Mouse (Mus musculus) limb, embryonic 15.5 days (tissue): ENCODE measurements around the gene Srcin1. TPM values are rescaled to one million over a fixed set of nuclear protein-coding genes. Genes with fewer than 3 reads are reported as not detected.

ENCODE experiments used
- ATAC-seq: fragments of 200-750 bp; cut with Nextera tagmentation; 2 replicates; pipeline ENCODE4 v1.8.0; 2017; ENCODE audit warnings: low read depth, moderate TSS enrichment; ENCODE audit not compliant: insufficient number of reproducible peaks, low FRiP score, low TSS enrichment
- H3K27ac ChIP-seq: fragments of 300-500 bp; sonication (generic); 2 replicates; pipeline ENCODE4 v1.5.1; 2015; ENCODE audit warnings: moderate library complexity, mild to moderate bottlenecking, inconsistent platforms
- H3K27me3 ChIP-seq: fragments of 300-500 bp; sonication (generic); 2 replicates; pipeline ENCODE4 v1.6.1; 2015; ENCODE audit warnings: inconsistent platforms
- H3K36me3 ChIP-seq: fragments of 300-500 bp; sonication (generic); 2 replicates; pipeline ENCODE4 v1.6.1; 2015; ENCODE audit warnings: inconsistent platforms
- H3K4me1 ChIP-seq: fragments of 300-500 bp; sonication (generic); 2 replicates; pipeline ENCODE4 v1.6.1; 2015; ENCODE audit warnings: inconsistent platforms
- H3K4me2 ChIP-seq: fragments of 300-500 bp; sonication (generic); 2 replicates; pipeline ENCODE4 v1.6.1; 2015; ENCODE audit warnings: mild to moderate bottlenecking, inconsistent platforms
- H3K4me3 ChIP-seq: fragments of 300-500 bp; sonication (generic); 2 replicates; pipeline ENCODE4 v1.5.1; 2015; ENCODE audit warnings: mild to moderate bottlenecking, inconsistent platforms
- H3K9ac ChIP-seq: fragments of 300-500 bp; sonication (generic); 2 replicates; pipeline ENCODE4 v1.6.1; 2015; ENCODE audit warnings: inconsistent platforms
- H3K9me3 ChIP-seq: fragments of 300-500 bp; sonication (generic); 2 replicates; pipeline ENCODE4 v1.6.1; 2016; ENCODE audit warnings: inconsistent platforms
- WGBS: fragments of 180-500 bp; shearing (Covaris S2); methylation state at CpG from one replicate; pipeline ENCODE4 v1.1.7; 2015; 5-methylcytosine and 5-hydroxymethylcytosine counted together
- polyA plus RNA-seq: library from polyadenylated mRNA; unstranded; fragments of >200 nt; fragmentation: Nextera tagmentation; extraction: Ambion mirVana; gene quantifications from 2 replicates; pipeline ENCODE4 v1.2.1, GENCODE M21; 2015

Srcin1 gene
- polyA plus RNA-seq, 1 experiment from 2014 or later = 0.92 TPM

- Histone ChIP-seq H3K36me3 (no peaks in the 10 kb centered on the region), H3K27me3 (no peaks in the 10 kb centered on the region; the same call in 1 of the 2 replicates), H3K27ac (no peak overlapping the region), H3K4me1 (0 out of 2 replicates have a peak, but pooled peaks cover 2% of the 10 kb centered on the region), H3K9me3 (no peaks in the 10 kb centered on the region), H3K4me3 (no peak overlapping the region), H3K9ac (no peak overlapping the region), H3K4me2 (no peak overlapping the region)
- WGBS = 36% methylated on average over 6 of the region's 6 CpGs
- ATAC-seq = no peak
Measured at GRCm38 (mm10) chr11:97602223-97602622, 26.2 kb upstream of the Srcin1 start.

GRCm38 (mm10) chr11:97599104-97599503, 23.1 kb upstream of the Srcin1 start:
- 0 out of 2 replicates have a peak, but pooled peaks cover 2% of the 10 kb centered on the region for H3K4me1 ChIP-seq
- no peak overlapping the region for H3K27ac ChIP-seq
- H3K9me3 ChIP-seq = no peaks in the 10 kb centered on the region
- no peak for ATAC-seq
- H3K27me3 ChIP-seq = no peaks in the 10 kb centered on the region
- no peak overlapping the region for H3K9ac ChIP-seq
- no peak overlapping the region for H3K4me3 ChIP-seq
- H3K36me3 ChIP-seq = no peaks in the 10 kb centered on the region
- H3K4me2 ChIP-seq = no peak overlapping the region
- WGBS = 84% methylated on average over 8 of the region's 8 CpGs

GRCm38 (mm10) chr11:97597945-97598691, 22.1 kb upstream of the Srcin1 start:
- WGBS = 76% methylated on average over 10 of the region's 10 CpGs
- H3K9ac ChIP-seq = no peak overlapping the region
- H3K4me1 ChIP-seq = no peaks in the 10 kb centered on the region
- H3K4me3 ChIP-seq = no peak overlapping the region
- no peaks in the 10 kb centered on the region for H3K36me3 ChIP-seq
- H3K27ac ChIP-seq = no peak overlapping the region
- no peaks in the 10 kb centered on the region for H3K27me3 ChIP-seq
- H3K4me2 ChIP-seq = no peak overlapping the region
- ATAC-seq = no peak
- H3K9me3 ChIP-seq = no peaks in the 10 kb centered on the region

GRCm38 (mm10) chr11:97594136-97594535, 18.1 kb upstream of the Srcin1 start:
- no peak overlapping the region for H3K4me3 ChIP-seq
- no peaks in the 10 kb centered on the region for H3K27me3 ChIP-seq
- peaks cover 8% of the 10 kb centered on the region for H3K4me1 ChIP-seq
- no peak for ATAC-seq
- WGBS = 49% methylated on average over 6 of the region's 6 CpGs
- H3K9ac ChIP-seq = no peak overlapping the region
- no peaks in the 10 kb centered on the region for H3K9me3 ChIP-seq
- no peak overlapping the region for H3K27ac ChIP-seq
- H3K4me2 ChIP-seq = no peak overlapping the region
- no peaks in the 10 kb centered on the region for H3K36me3 ChIP-seq

- no peaks in the 10 kb centered on the region for H3K27me3 ChIP-seq
- ATAC-seq = no peak
- H3K9ac ChIP-seq = no peak overlapping the region
- no peak overlapping the region for H3K27ac ChIP-seq
- 56% methylated on average over 5 of the region's 5 CpGs for WGBS
- no peaks in the 10 kb centered on the region for H3K36me3 ChIP-seq
- peaks cover 10% of the 10 kb centered on the region for H3K4me1 ChIP-seq
- no peak overlapping the region for H3K4me2 ChIP-seq
- H3K4me3 ChIP-seq = no peak overlapping the region
- H3K9me3 ChIP-seq = no peaks in the 10 kb centered on the region
Measured at GRCm38 (mm10) chr11:97591910-97592309, 15.9 kb upstream of the Srcin1 start.

GRCm38 (mm10) chr11:97590227-97590960, 14.4 kb upstream of the Srcin1 start:
- no peak for ATAC-seq
- no peaks in the 10 kb centered on the region for H3K36me3 ChIP-seq
- 40% methylated on average over 24 of the region's 24 CpGs for WGBS
- no peak overlapping the region for H3K4me2 ChIP-seq
- H3K27me3 ChIP-seq = no peaks in the 10 kb centered on the region; the same call in 1 of the 2 replicates
- H3K27ac ChIP-seq = no peak overlapping the region
- H3K9me3 ChIP-seq = no peaks in the 10 kb centered on the region
- no peak overlapping the region for H3K9ac ChIP-seq
- no peak overlapping the region for H3K4me3 ChIP-seq
- peaks cover 12% of the 10 kb centered on the region for H3K4me1 ChIP-seq

GRCm38 (mm10) chr11:97589216-97589615, 13.2 kb upstream of the Srcin1 start:
- no peak overlapping the region for H3K4me3 ChIP-seq
- no peak for ATAC-seq
- no peaks in the 10 kb centered on the region for H3K36me3 ChIP-seq
- H3K9me3 ChIP-seq = no peaks in the 10 kb centered on the region
- H3K4me2 ChIP-seq = no peak overlapping the region
- H3K9ac ChIP-seq = no peak overlapping the region
- H3K4me1 ChIP-seq = peaks cover 12% of the 10 kb centered on the region
- H3K27ac ChIP-seq = no peak overlapping the region
- no peaks in the 10 kb centered on the region; the same call in 1 of the 2 replicates for H3K27me3 ChIP-seq
- 2% methylated on average over 10 of the region's 10 CpGs for WGBS

- ATAC-seq = no peak
- no peak overlapping the region for H3K4me2 ChIP-seq
- no peak overlapping the region for H3K9ac ChIP-seq
- WGBS = 52% methylated on average over 10 of the region's 10 CpGs
- H3K27ac ChIP-seq = no peak overlapping the region
- no peaks in the 10 kb centered on the region for H3K36me3 ChIP-seq
- no peak overlapping the region for H3K4me3 ChIP-seq
- H3K4me1 ChIP-seq = peaks cover 12% of the 10 kb centered on the region
- H3K27me3 ChIP-seq = no peaks in the 10 kb centered on the region; the same call in 1 of the 2 replicates
- no peaks in the 10 kb centered on the region for H3K9me3 ChIP-seq
Measured at GRCm38 (mm10) chr11:97585932-97586331, 9.9 kb upstream of the Srcin1 start.

- Histone ChIP-seq H3K9me3 (no peaks in the 10 kb centered on the region), H3K4me2 (no peak overlapping the region), H3K27me3 (no peaks in the 10 kb centered on the region; the same call in 1 of the 2 replicates), H3K9ac (no peak overlapping the region), H3K36me3 (no peaks in the 10 kb centered on the region), H3K4me1 (0 out of 2 replicates have a peak, but pooled peaks cover 7% of the 10 kb centered on the region), H3K4me3 (no peak overlapping the region), H3K27ac (no peak overlapping the region)
- ATAC-seq = no peak
- 76% methylated on average over 7 of the region's 7 CpGs for WGBS
Measured at GRCm38 (mm10) chr11:97584476-97584875, 8.5 kb upstream of the Srcin1 start.

- Histone ChIP-seq H3K36me3 (no peaks in the 10 kb centered on the region), H3K9ac (no peak overlapping the region), H3K27ac (no peak overlapping the region), H3K4me2 (no peak overlapping the region), H3K27me3 (peaks cover 27% of the 10 kb centered on the region), H3K9me3 (no peaks in the 10 kb centered on the region), H3K4me3 (no peak overlapping the region), H3K4me1 (peaks cover 41% of the 10 kb centered on the region)
- 12% methylated on average over 10 of the region's 10 CpGs for WGBS
- no peak for ATAC-seq
Measured at GRCm38 (mm10) chr11:97579088-97579857, 3.3 kb upstream of the Srcin1 start.

- Histone ChIP-seq H3K9me3 (no peaks in the 10 kb centered on the region), H3K9ac (no peak overlapping the region), H3K27me3 (peaks cover 37% of the 10 kb centered on the region), H3K4me1 (peaks cover 50% of the 10 kb centered on the region), H3K27ac (no peak overlapping the region), H3K4me3 (no peak overlapping the region), H3K4me2 (no peak overlapping the region), H3K36me3 (no peaks in the 10 kb centered on the region)
- WGBS = 33% methylated on average over 2 of the region's 2 CpGs
- ATAC-seq = no peak
Measured at GRCm38 (mm10) chr11:97578286-97578685, 2.3 kb upstream of the Srcin1 start.
